Mouse (Mus musculus) embryonic facial prominence, embryonic 10.5 days (tissue): ENCODE measurements around the gene Dner. TPM values are rescaled to one million over a fixed set of nuclear protein-coding genes. Genes with fewer than 3 reads are reported as not detected.

Experiments used
- DNase-seq: peaks from one replicate; pipeline ENCODE4 v3.0.0-alpha.2; 2017; ENCODE audit warnings: low spot score
- H3K27ac ChIP-seq: fragments of 300-500 bp; sonication (generic); replicated peaks from 2 replicates; pipeline ENCODE4 v1.5.1; 2016; ENCODE audit warnings: mild to moderate bottlenecking
- H3K27me3 ChIP-seq: fragments of 300-500 bp; sonication (generic); replicated peaks from 2 replicates; pipeline ENCODE4 v1.6.1; 2016; ENCODE audit warnings: low read depth, mild to moderate bottlenecking; ENCODE audit not compliant: poor library complexity, severe bottlenecking
- H3K36me3 ChIP-seq: fragments of 300-500 bp; sonication (generic); replicated peaks from 2 replicates; pipeline ENCODE4 v1.6.1; 2016; ENCODE audit warnings: mild to moderate bottlenecking, moderate library complexity
- H3K4me1 ChIP-seq: fragments of 300-500 bp; sonication (generic); 2 replicates; pipeline ENCODE4 v1.6.1; 2016
- H3K4me3 ChIP-seq: fragments of 300-500 bp; sonication (generic); 2 replicates; pipeline ENCODE4 v1.5.1; 2016; ENCODE audit warnings: mild to moderate bottlenecking, moderate library complexity
- H3K9me3 ChIP-seq: fragments of 300-500 bp; sonication (generic); 2 replicates; pipeline ENCODE4 v1.6.1; 2016; ENCODE audit warnings: mild to moderate bottlenecking
- WGBS: fragments of 180-500 bp; shearing (Covaris S2); methylation state at CpG from one replicate; pipeline ENCODE4 v1.1.7; 2016; 5-methylcytosine and 5-hydroxymethylcytosine counted together
- polyA plus RNA-seq: library from polyadenylated mRNA; unstranded; fragments of >200 nt; fragmentation: Nextera tagmentation; extraction: Ambion mirVana; gene quantifications from 2 replicates; pipeline ENCODE4 v1.2.1, GENCODE M21; 2016

Gene Dner
- polyA plus RNA-seq, 1 experiment from 2014 or later: 3.6 TPM

GRCm38 (mm10) chr1:84561387-84561786 is 134.6 kb downstream of the Dner start:
- H3K9me3 ChIP-seq: no peaks in the 10 kb centered on the region
- H3K36me3 ChIP-seq: no peaks in the 10 kb centered on the region
- H3K4me1 ChIP-seq: 0 out of 2 replicates have a peak, but pooled peaks cover 3% of the 10 kb centered on the region
- no peaks in the 10 kb centered on the region for H3K27me3 ChIP-seq
- no peak overlapping the region for H3K27ac ChIP-seq
- WGBS: 79% methylated on average over 4 of the region's 4 CpGs
- no peak overlapping the region for H3K4me3 ChIP-seq
- DNase-seq: no peak

- Histone ChIP-seq H3K27ac (no peak overlapping the region), H3K4me3 (no peak overlapping the region), H3K27me3 (no peaks in the 10 kb centered on the region), H3K4me1 (0 out of 2 replicates have a peak, but pooled peaks cover 3% of the 10 kb centered on the region), H3K9me3 (no peaks in the 10 kb centered on the region), H3K36me3 (no peaks in the 10 kb centered on the region)
- WGBS: 88% methylated on average over 8 of the region's 8 CpGs
- DNase-seq: no peak
Measured at GRCm38 (mm10) chr1:84556546-84557511, 139.2 kb downstream of the Dner start.

- no peak overlapping the region for H3K27ac ChIP-seq
- WGBS: 96% methylated on average over 3 of the region's 3 CpGs
- no peaks in the 10 kb centered on the region for H3K4me1 ChIP-seq
- no peak for DNase-seq
- no peaks in the 10 kb centered on the region for H3K36me3 ChIP-seq
- no peaks in the 10 kb centered on the region for H3K27me3 ChIP-seq
- no peak overlapping the region for H3K4me3 ChIP-seq
- H3K9me3 ChIP-seq: no peaks in the 10 kb centered on the region
Measured at GRCm38 (mm10) chr1:84552005-84552404, 144.0 kb downstream of the Dner start.

GRCm38 (mm10) chr1:84550065-84550368 is 146.0 kb downstream of the Dner start:
- Histone ChIP-seq H3K27ac (no peak overlapping the region), H3K27me3 (no peaks in the 10 kb centered on the region), H3K9me3 (no peaks in the 10 kb centered on the region), H3K4me1 (no peaks in the 10 kb centered on the region), H3K4me3 (no peak overlapping the region), H3K36me3 (no peaks in the 10 kb centered on the region)
- no peak for DNase-seq
- 48% methylated on average over 2 of the region's 2 CpGs for WGBS

GRCm38 (mm10) chr1:84549367-84550064 is 146.5 kb downstream of the Dner start:
- Histone ChIP-seq H3K4me3 (no peak overlapping the region), H3K27me3 (no peaks in the 10 kb centered on the region), H3K4me1 (no peaks in the 10 kb centered on the region), H3K9me3 (no peaks in the 10 kb centered on the region), H3K27ac (no peak overlapping the region), H3K36me3 (no peaks in the 10 kb centered on the region)
- 18% methylated on average over 2 of the region's 2 CpGs for WGBS
- peak; percentile 15 for DNase-seq

- Histone ChIP-seq H3K27ac (no peak overlapping the region), H3K27me3 (no peaks in the 10 kb centered on the region), H3K4me1 (no peaks in the 10 kb centered on the region), H3K9me3 (no peaks in the 10 kb centered on the region), H3K4me3 (no peak overlapping the region), H3K36me3 (no peaks in the 10 kb centered on the region)
- no peak for DNase-seq
- WGBS: 72% methylated on average over 4 of the region's 4 CpGs
Measured at GRCm38 (mm10) chr1:84536069-84536468, 160.0 kb downstream of the Dner start.

GRCm38 (mm10) chr1:84525514-84525913 is 170.5 kb downstream of the Dner start:
- Histone ChIP-seq H3K4me1 (no peaks in the 10 kb centered on the region), H3K9me3 (no peaks in the 10 kb centered on the region), H3K27me3 (no peaks in the 10 kb centered on the region), H3K4me3 (no peak overlapping the region), H3K27ac (no peak overlapping the region), H3K36me3 (no peaks in the 10 kb centered on the region)
- WGBS: 88% methylated on average over 3 of the region's 3 CpGs
- DNase-seq: no peak

- Histone ChIP-seq H3K27ac (no peak overlapping the region), H3K4me3 (no peak overlapping the region), H3K27me3 (no peaks in the 10 kb centered on the region), H3K9me3 (no peaks in the 10 kb centered on the region), H3K36me3 (no peaks in the 10 kb centered on the region), H3K4me1 (no peaks in the 10 kb centered on the region)
- 70% methylated on average over 4 of the region's 4 CpGs for WGBS
- DNase-seq: no peak
Measured at GRCm38 (mm10) chr1:84524413-84524812, 171.6 kb downstream of the Dner start.

GRCm38 (mm10) chr1:84522963-84523280 is 173.1 kb downstream of the Dner start:
- no peaks in the 10 kb centered on the region for H3K27me3 ChIP-seq
- WGBS: 59% methylated on average over 4 of the region's 4 CpGs
- no peak overlapping the region for H3K27ac ChIP-seq
- H3K4me1 ChIP-seq: 0 out of 2 replicates have a peak, but pooled peaks cover 4% of the 10 kb centered on the region
- H3K4me3 ChIP-seq: no peak overlapping the region
- H3K36me3 ChIP-seq: no peaks in the 10 kb centered on the region
- H3K9me3 ChIP-seq: no peaks in the 10 kb centered on the region
- no peak for DNase-seq

GRCm38 (mm10) chr1:84522256-84522962 is 173.6 kb downstream of the Dner start:
- no peaks in the 10 kb centered on the region for H3K27me3 ChIP-seq
- 72% methylated on average over 4 of the region's 4 CpGs for WGBS
- no peaks in the 10 kb centered on the region for H3K9me3 ChIP-seq
- H3K27ac ChIP-seq: no peak overlapping the region
- DNase-seq: no peak
- 0 out of 2 replicates have a peak, but pooled peaks cover 4% of the 10 kb centered on the region for H3K4me1 ChIP-seq
- H3K36me3 ChIP-seq: no peaks in the 10 kb centered on the region
- no peak overlapping the region for H3K4me3 ChIP-seq

- H3K9me3 ChIP-seq: no peaks in the 10 kb centered on the region
- 67% methylated on average over 4 of the region's 4 CpGs for WGBS
- no peak overlapping the region for H3K27ac ChIP-seq
- DNase-seq: no peak
- H3K27me3 ChIP-seq: no peaks in the 10 kb centered on the region
- no peaks in the 10 kb centered on the region for H3K36me3 ChIP-seq
- 0 out of 2 replicates have a peak, but pooled peaks cover 4% of the 10 kb centered on the region for H3K4me1 ChIP-seq
- no peak overlapping the region for H3K4me3 ChIP-seq
Measured at GRCm38 (mm10) chr1:84518347-84518746, 177.7 kb downstream of the Dner start.

GRCm38 (mm10) chr1:84513201-84513600 is 182.8 kb downstream of the Dner start:
- H3K36me3 ChIP-seq: no peaks in the 10 kb centered on the region
- H3K4me3 ChIP-seq: no peak overlapping the region
- H3K4me1 ChIP-seq: 0 out of 2 replicates have a peak, but pooled peaks cover 1% of the 10 kb centered on the region
- H3K9me3 ChIP-seq: no peaks in the 10 kb centered on the region
- DNase-seq: no peak
- no peaks in the 10 kb centered on the region for H3K27me3 ChIP-seq
- no peak overlapping the region for H3K27ac ChIP-seq
- WGBS: 64% methylated on average over 3 of the region's 3 CpGs
